Mouse (Mus musculus) midbrain, embryonic 11.5 days (tissue): ENCODE data around the gene Erfe. TPM values are rescaled to one million over a fixed set of nuclear protein-coding genes. Genes with fewer than 3 reads are reported as not detected.

Experiments used
- ATAC-seq: fragments of 200-750 bp; cut with Nextera tagmentation; 2 replicates; pipeline ENCODE4 v1.8.0; 2017; ENCODE audit warnings: moderate TSS enrichment, moderate library complexity; ENCODE audit not compliant: low FRiP score
- DNase-seq: peaks from one replicate; pipeline ENCODE4 v3.0.0; 2015; ENCODE audit warnings: low spot score; ENCODE audit errors: missing footprints
- H3K27ac ChIP-seq: fragments of 300-500 bp; sonication (generic); 2 replicates; pipeline ENCODE4 v1.5.1; 2014; ENCODE audit warnings: low read depth, low read length
- H3K27me3 ChIP-seq: fragments of 300-500 bp; sonication (generic); 2 replicates; pipeline ENCODE4 v1.6.1; 2014; ENCODE audit warnings: mild to moderate bottlenecking, low read length, moderate library complexity, mixed read lengths; ENCODE audit not compliant: control insufficient read depth, insufficient read depth
- H3K36me3 ChIP-seq: fragments of 300-500 bp; sonication (generic); 2 replicates; pipeline ENCODE4 v1.6.1; 2014; ENCODE audit warnings: mild to moderate bottlenecking, low read length, moderate library complexity, mixed read lengths; ENCODE audit not compliant: control insufficient read depth, insufficient read depth
- H3K4me1 ChIP-seq: fragments of 300-500 bp; sonication (generic); 2 replicates; pipeline ENCODE4 v1.6.1; 2014; ENCODE audit warnings: low read length; ENCODE audit not compliant: control insufficient read depth, insufficient read depth
- H3K4me2 ChIP-seq: fragments of 300-500 bp; sonication (generic); 2 replicates; pipeline ENCODE4 v1.6.1; 2014; ENCODE audit warnings: mild to moderate bottlenecking, moderate library complexity
- H3K4me3 ChIP-seq: fragments of 300-500 bp; sonication (generic); 2 replicates; pipeline ENCODE4 v1.5.1; 2014; ENCODE audit warnings: low read depth, low read length
- H3K9ac ChIP-seq: fragments of 300-500 bp; sonication (generic); 2 replicates; pipeline ENCODE4 v1.6.1; 2014; ENCODE audit warnings: low read length
- H3K9me3 ChIP-seq: fragments of 300-500 bp; sonication (generic); 2 replicates; pipeline ENCODE4 v1.6.1; 2016; ENCODE audit warnings: low read length; ENCODE audit not compliant: control insufficient read depth
- WGBS: fragments of 180-500 bp; shearing (Covaris S2); extraction: QIAGEN DNeasy Blood & Tissue Kit; methylation state at CpG from one replicate; pipeline ENCODE4 v1.1.7; 2014; 5-methylcytosine and 5-hydroxymethylcytosine counted together
- polyA plus RNA-seq: library from polyadenylated mRNA; unstranded; fragments of >200 nt; fragmentation: Nextera tagmentation; extraction: Ambion mirVana; gene quantifications from 2 replicates; pipeline ENCODE4 v1.2.1, GENCODE M21; 2014

The Erfe gene
- polyA plus RNA-seq, 1 experiment from 2014 or later = 0.52 TPM

DNA sequence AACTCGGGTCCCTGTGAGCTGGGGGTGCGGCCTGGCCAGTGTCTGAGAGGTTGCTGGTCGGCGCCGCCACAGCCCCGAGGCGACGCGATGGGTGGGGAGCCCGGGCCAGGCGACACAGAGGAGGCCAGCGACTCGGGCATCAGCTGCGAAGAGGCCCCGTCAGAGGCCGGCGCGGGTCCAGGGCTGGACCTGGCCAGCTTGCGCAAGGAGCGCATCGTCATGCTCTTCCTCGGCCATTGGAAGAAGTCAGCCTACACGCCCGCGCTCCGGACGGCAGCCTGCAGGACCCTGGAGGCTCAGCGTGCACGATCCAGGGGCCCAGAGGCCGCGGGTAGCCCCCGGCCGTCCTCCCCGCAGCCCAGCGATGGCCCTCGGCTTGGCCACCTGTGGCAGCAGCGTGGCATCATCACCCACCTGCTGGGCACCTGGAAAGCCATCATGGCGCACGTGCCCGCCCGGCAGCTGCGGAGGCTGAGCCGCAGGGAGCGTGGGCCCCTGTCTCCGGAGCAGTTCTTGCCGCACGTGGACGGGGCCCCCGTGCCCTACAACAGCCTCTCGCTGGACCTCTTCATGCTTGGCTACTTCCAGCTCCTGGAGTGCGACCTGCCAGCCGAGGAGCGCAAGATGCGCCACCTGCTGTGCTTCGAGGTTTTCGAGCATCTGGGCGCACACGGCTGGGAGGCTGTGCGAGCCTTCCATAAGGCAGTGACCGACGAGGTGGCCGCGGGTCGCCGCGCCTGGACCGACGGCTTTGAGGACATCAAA is 21.1 kb upstream of the Erfe start:
- Histone ChIP-seq H3K4me3 (peak overlapping the region; percentile 23), H3K27ac (no peak overlapping the region), H3K27me3 (peaks cover 36% of the 10 kb centered on the region), H3K9ac (no peak overlapping the region), H3K4me2 (peak overlapping the region; percentile 39), H3K9me3 (no peaks in the 10 kb centered on the region), H3K36me3 (no peaks in the 10 kb centered on the region), H3K4me1 (peaks cover 5% of the 10 kb centered on the region)
- DNase-seq (peak; percentile 90), ATAC-seq (peak; percentile 34; the same call in 1 of the 2 replicates)
- 3% methylated on average over 68 of the region's 68 CpGs for WGBS

DNA sequence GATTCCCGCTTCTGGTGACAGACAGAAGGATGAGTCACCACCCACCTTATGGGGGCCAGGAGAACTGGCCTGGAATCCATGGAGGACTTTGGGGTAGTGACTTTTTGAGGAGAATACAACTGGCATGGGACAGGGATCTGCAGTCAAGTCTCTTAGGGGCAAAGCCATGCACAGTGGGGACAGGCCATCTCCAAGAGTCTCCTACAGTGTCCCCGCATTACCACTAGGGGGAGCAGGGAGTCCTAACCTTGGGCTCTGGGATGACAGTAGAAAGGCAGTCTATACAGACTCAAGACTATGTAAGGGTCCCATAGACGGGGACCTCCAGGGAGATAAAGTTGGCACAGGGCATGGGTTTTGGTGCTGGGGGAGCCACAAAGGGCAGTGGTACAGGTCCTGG is 19.3 kb upstream of the Erfe start:
- Histone ChIP-seq H3K36me3 (no peaks in the 10 kb centered on the region), H3K9me3 (no peaks in the 10 kb centered on the region), H3K9ac (no peak overlapping the region), H3K27me3 (peaks cover 36% of the 10 kb centered on the region), H3K4me3 (no peak overlapping the region), H3K4me1 (peaks cover 5% of the 10 kb centered on the region), H3K4me2 (no peak overlapping the region), H3K27ac (no peak overlapping the region)
- peak; percentile 93 for DNase-seq
- 32% methylated on average over 3 of the region's 3 CpGs for WGBS
- ATAC-seq = peak; percentile 73

GRCm38 (mm10) chr1:91350841-91351240 is 15.4 kb upstream of the Erfe start, which contains the start of gene Klhl30:
Klhl30 (plus strand) TSS chr1:91351016.
- H3K27me3 ChIP-seq = peaks cover 9% of the 10 kb centered on the region
- H3K4me2 ChIP-seq = no peak within 1 kb of the TSS
- H3K4me3 ChIP-seq = no peak within 1 kb of the TSS
- ATAC-seq (no peak), DNase-seq (no peak)
- no peaks in the 10 kb centered on the region for H3K4me1 ChIP-seq
- H3K9ac ChIP-seq = no peak within 1 kb of the TSS
- no peak within 1 kb of the TSS for H3K27ac ChIP-seq
- H3K36me3 ChIP-seq = no peaks in the 10 kb centered on the region
- 61% methylated on average over 4 of the region's 4 CpGs for WGBS
- no peaks in the 10 kb centered on the region for H3K9me3 ChIP-seq

- Histone ChIP-seq H3K36me3 (no peaks in the 10 kb centered on the region), H3K4me1 (no peaks in the 10 kb centered on the region), H3K9me3 (no peaks in the 10 kb centered on the region), H3K9ac (no peak overlapping the region), H3K4me2 (no peak overlapping the region), H3K27ac (no peak overlapping the region), H3K4me3 (no peak overlapping the region), H3K27me3 (peaks cover 5% of the 10 kb centered on the region)
- ATAC-seq = no peak
- no peak for DNase-seq
- 82% methylated on average over 3 of the region's 3 CpGs for WGBS
Measured at GRCm38 (mm10) chr1:91351249-91351648, 15.0 kb upstream of the Erfe start.

- 88% methylated on average over 2 of the region's 2 CpGs for WGBS
- Histone ChIP-seq H3K4me3 (no peak overlapping the region), H3K27me3 (no peaks in the 10 kb centered on the region), H3K4me2 (no peak overlapping the region), H3K27ac (no peak overlapping the region), H3K36me3 (no peaks in the 10 kb centered on the region), H3K4me1 (no peaks in the 10 kb centered on the region), H3K9ac (no peak overlapping the region), H3K9me3 (no peaks in the 10 kb centered on the region)
- ATAC-seq = no peak
- DNase-seq = no peak
Measured at GRCm38 (mm10) chr1:91352277-91352676, 14.0 kb upstream of the Erfe start.

- no peaks in the 10 kb centered on the region for H3K4me1 ChIP-seq
- no peak overlapping the region for H3K9ac ChIP-seq
- no peaks in the 10 kb centered on the region for H3K27me3 ChIP-seq
- H3K4me2 ChIP-seq = no peak overlapping the region
- 87% methylated on average over 11 of the region's 11 CpGs for WGBS
- DNase-seq (peak; percentile 73), ATAC-seq (no peak)
- H3K9me3 ChIP-seq = no peaks in the 10 kb centered on the region
- no peak overlapping the region for H3K4me3 ChIP-seq
- no peaks in the 10 kb centered on the region for H3K36me3 ChIP-seq
- no peak overlapping the region for H3K27ac ChIP-seq
Measured at GRCm38 (mm10) chr1:91356105-91356504, 10.1 kb upstream of the Erfe start.

- no peak for ATAC-seq
- 81% methylated on average over 5 of the region's 5 CpGs for WGBS
Measured at GRCm38 (mm10) chr1:91362113-91362512, 4.1 kb upstream of the Erfe start.

DNA sequence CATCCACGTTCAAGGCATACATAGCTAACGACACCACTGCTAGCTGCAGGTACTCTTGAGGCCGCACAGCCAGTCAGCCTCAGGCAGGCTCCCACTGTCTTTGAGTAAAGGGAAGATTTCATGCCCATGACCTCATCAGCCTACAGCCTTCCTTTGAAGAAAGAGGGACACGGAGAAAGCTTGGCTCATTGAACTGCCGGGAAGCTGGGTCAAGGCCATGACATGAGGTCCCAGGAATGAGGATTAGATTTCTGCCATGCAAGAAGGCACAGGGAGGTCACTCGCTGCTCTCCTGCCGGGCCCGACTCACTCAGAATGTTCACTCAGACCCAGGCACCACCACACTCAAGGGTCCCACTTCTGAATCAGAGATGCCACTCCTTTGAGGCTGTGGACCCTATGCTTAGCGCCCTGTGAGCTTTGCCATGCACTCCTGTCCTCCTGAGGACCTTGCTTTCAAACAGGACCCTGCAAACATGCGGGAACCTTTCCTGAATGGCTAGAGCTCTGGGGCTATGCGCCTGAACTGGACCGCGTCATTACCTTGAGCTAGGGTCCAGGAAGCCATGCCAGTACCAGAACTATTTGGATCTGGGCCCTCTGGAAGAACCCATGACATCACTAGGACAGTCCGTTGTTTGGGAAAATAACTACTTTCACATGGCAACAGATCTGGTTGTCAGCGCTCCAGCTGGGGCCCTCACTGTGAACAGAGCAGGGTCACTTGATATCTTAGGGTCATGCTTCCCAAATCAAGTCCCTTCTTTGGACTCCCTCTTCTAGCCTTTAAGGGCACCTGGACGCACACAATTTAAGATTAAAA is 1.2 kb upstream of the Erfe start:
- ATAC-seq = no peak
- Histone ChIP-seq H3K9ac (no peak overlapping the region), H3K36me3 (no peaks in the 10 kb centered on the region), H3K27ac (no peak overlapping the region), H3K4me1 (peaks cover 5% of the 10 kb centered on the region), H3K4me3 (no peak overlapping the region), H3K27me3 (peaks cover 6% of the 10 kb centered on the region), H3K9me3 (no peaks in the 10 kb centered on the region), H3K4me2 (no peak overlapping the region)
- WGBS = 94% methylated on average over 16 of the region's 16 CpGs
- DNase-seq = no peak

More at GRCm38 (mm10) chr1:91362113-91362512, 4.1 kb upstream of the Erfe start:
- H3K9ac ChIP-seq = no peak overlapping the region
- H3K27me3 ChIP-seq = peaks cover 4% of the 10 kb centered on the region
- no peak overlapping the region for H3K27ac ChIP-seq
- H3K4me3 ChIP-seq = no peak overlapping the region
- no peaks in the 10 kb centered on the region for H3K36me3 ChIP-seq
- H3K9me3 ChIP-seq = no peaks in the 10 kb centered on the region
- peaks cover 5% of the 10 kb centered on the region for H3K4me1 ChIP-seq
- no peak for DNase-seq
- no peak overlapping the region for H3K4me2 ChIP-seq

- 28% methylated on average over 8 of the region's 8 CpGs for WGBS
- Histone ChIP-seq H3K9ac (no peak overlapping the region), H3K4me1 (peaks cover 5% of the 10 kb centered on the region), H3K27ac (no peak overlapping the region), H3K4me2 (peak overlapping the region; percentile 58), H3K9me3 (no peaks in the 10 kb centered on the region), H3K36me3 (0 out of 2 replicates have a peak, but pooled peaks cover 6% of the 10 kb centered on the region), H3K4me3 (0 out of 2 replicates have a peak overlapping the region, but pooled peaks have one; percentile 30), H3K27me3 (peaks cover 6% of the 10 kb centered on the region)
- DNase-seq (no peak), ATAC-seq (no peak)
Measured at GRCm38 (mm10) chr1:91365816-91366214, 415 bp upstream of the Erfe start.
